Mouse (Mus musculus) heart, embryonic 12.5 days (tissue): ENCODE measurements around the gene Zbtb48. TPM values are rescaled to one million over a fixed set of nuclear protein-coding genes. Genes with fewer than 3 reads are reported as not detected.

Experiments
- polyA plus RNA-seq: library from polyadenylated mRNA; unstranded; fragments of >200 nt; fragmentation: Nextera tagmentation; extraction: Ambion mirVana; gene quantifications from 2 replicates; pipeline ENCODE4 v1.2.1, GENCODE M21; 2016

The Zbtb48 gene
- polyA plus RNA-seq, 1 experiment from 2014 or later, result 13.9 TPM

Other genes starting within 250 kb of the Zbtb48 start
- gene Camta1, start 165.8 kb downstream of the Zbtb48 start, polyA plus RNA-seq, result 159 and 165 TPM in 2 replicates
- 61.1 and 63.8 TPM in 2 replicates for gene Dnajc11, start 94.0 kb downstream of the Zbtb48 start, polyA plus RNA-seq
- gene Thap3, start 38.7 kb downstream of the Zbtb48 start, polyA plus RNA-seq, result 25.2 and 26.6 TPM in 2 replicates
- gene Phf13, start 31.4 kb downstream of the Zbtb48 start, polyA plus RNA-seq, result 26.7 and 27.0 TPM in 2 replicates
- 41.0 and 41.4 TPM in 2 replicates for gene Klhl21, start 18.9 kb downstream of the Zbtb48 start, polyA plus RNA-seq
- gene Tas1r1, start 10.9 kb upstream of the Zbtb48 start, polyA plus RNA-seq, result 0.06 and 0.13 TPM in 2 replicates
- gene Nol9, start 11.7 kb upstream of the Zbtb48 start, polyA plus RNA-seq, result 23.1 and 25.8 TPM in 2 replicates
- gene Plekhg5, start 44.8 kb upstream of the Zbtb48 start, polyA plus RNA-seq, result 13.6 and 14.1 TPM in 2 replicates
- gene Tnfrsf25, start 88.3 kb upstream of the Zbtb48 start, polyA plus RNA-seq, result 0.86 and 1.1 TPM in 2 replicates
- 1.3 and 1.6 TPM in 2 replicates for gene Espn, start 124.7 kb upstream of the Zbtb48 start, polyA plus RNA-seq
- not detected in 2 replicates for gene Hes2, start 131.2 kb upstream of the Zbtb48 start, polyA plus RNA-seq
- 63.4 and 64.6 TPM in 2 replicates for gene Acot7, start 150.5 kb upstream of the Zbtb48 start, polyA plus RNA-seq
- 11.9 and 14.0 TPM in 2 replicates for gene Gpr153, start 246.6 kb upstream of the Zbtb48 start, polyA plus RNA-seq